Mouse (Mus musculus) left cerebral cortex, adult 2 months (tissue): ENCODE data around the gene Plcb1. TPM values are rescaled to one million over a fixed set of nuclear protein-coding genes. Genes with fewer than 3 reads are reported as not detected.

ENCODE experiments used
- DNase-seq, 2 experiments: peaks; one replicate each; pipeline ENCODE4 v3.0.0; 2021 to 2022; ENCODE audit warnings: low spot score in 2 of 2, mixed read lengths in 1 of 2; ENCODE audit errors: extremely low spot score in 1 of 2
- H3K27ac ChIP-seq: fragments of 200-600 bp; 2 replicates; pipeline ENCODE4 v1.8.1; 2022
- H3K4me3 ChIP-seq: fragments of 200-600 bp; 2 replicates; pipeline ENCODE4 v1.8.1; 2022
- CTCF ChIP-seq: fragments of 200-600 bp; IDR thresholded peaks from 2 replicates; pipeline ENCODE4 v1.8.1; 2022; ENCODE audit warnings: antibody characterized with exemption, mild to moderate bottlenecking, moderate library complexity
- intact Hi-C: fragments of 180-260 bp; cut with DNase I; formaldehyde crosslinking; loops from one replicate; pipeline ENCODE4 v1.15.1; 2025
- total RNA-seq, 2 experiments: library from RNA; stranded (reverse); gene quantifications; 2 replicates each; pipeline ENCODE4 v1.2.3; 2021

Gene Plcb1
- total RNA-seq, 2 experiments from 2014 or later = 183 to 185 TPM

- intact Hi-C loops = no loop called here
- DNase-seq = no peak
- TF ChIP-seq CTCF = no peak
- Histone ChIP-seq H3K27ac (no peak overlapping the region), H3K4me3 (no peak overlapping the region)
These were observed 57.0 kb downstream of the Plcb1 start for GRCm38 (mm10) chr2:134842883-134843282.

DNA sequence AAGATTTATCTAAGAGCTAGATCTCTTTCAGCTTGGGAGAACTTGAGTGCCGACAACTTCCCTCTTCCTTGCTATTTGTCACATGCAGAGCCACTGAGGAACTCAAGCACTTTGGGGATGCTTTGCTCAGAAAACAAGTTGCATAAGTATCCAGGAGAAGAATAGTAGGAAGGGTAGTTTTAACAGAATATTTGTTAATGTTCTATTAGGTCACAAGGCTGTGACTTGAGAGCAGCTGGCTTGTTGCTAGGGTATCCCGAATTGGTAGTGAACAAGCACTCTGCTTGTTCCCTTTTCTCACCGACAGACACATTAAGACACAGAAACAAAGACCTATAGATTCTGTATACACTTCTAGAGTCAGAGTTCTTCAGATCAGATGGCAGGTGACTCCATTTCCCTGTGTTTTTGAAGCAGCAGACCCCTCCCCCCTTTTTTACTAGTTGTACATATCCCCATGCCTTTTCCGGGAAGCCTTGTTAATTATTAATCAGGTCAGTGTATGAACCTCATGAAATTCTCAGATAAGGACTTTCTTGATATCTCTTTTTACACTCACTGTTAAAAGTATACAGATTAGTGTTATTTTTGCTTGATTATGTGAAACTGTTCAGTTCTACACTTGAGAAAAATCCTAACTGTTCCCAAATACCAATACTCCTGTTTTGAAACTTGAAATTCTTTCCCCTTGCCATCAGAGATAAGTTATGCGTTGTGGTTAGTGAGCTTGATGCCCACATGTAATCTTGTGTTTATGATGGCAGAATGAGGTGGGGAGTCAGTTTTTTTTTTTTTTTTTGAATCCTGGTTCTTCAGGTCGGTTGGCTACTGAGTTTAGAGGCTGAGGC lies 58.7 kb downstream of the Plcb1 start:
- no peak overlapping the region for H3K27ac ChIP-seq
- DNase-seq = no peak
- no peak overlapping the region for H3K4me3 ChIP-seq
- intact Hi-C loops = loop anchor here (5.0 kb wide), 3 partner anchors 53 to 168 kb away; no protein-coding TSS in a partner anchor
- TF ChIP-seq CTCF = no peak

DNA sequence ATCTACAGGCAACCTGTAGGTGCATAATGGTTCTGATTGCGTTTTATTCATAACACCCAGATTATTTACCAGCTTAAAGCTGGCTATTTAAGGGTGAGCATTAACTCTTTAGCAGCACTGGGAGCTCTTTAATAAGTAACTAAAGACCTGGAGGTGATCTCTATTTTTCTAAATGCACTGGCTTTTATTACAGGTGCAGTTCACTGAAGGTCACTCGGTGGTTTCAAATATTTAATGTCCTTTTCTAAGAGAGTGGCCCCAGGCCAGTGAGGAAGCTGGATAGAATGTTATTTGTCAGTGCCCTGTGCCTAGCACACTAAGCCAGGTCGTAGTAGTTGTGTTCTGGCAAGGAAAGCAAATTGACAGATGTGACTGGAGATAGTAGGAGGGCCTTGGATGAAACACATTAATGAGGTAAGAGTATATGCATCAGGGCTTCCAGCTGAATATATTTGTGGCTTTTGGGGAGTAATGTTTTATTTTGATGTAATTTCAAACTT lies 59.4 kb downstream of the Plcb1 start:
- intact Hi-C loops = loop anchor here (5.0 kb wide), 3 partner anchors 52 to 167 kb away; no protein-coding TSS in a partner anchor
- Histone ChIP-seq H3K4me3 (no peak overlapping the region), H3K27ac (no peak overlapping the region; the same call in 1 of the 2 replicates)
- TF ChIP-seq CTCF = no peak
- DNase-seq = no peak

- intact Hi-C loops = loop anchor here (1.0 to 5.0 kb wide), 5 partner anchors 51 to 432 kb away; no protein-coding TSS in a partner anchor
- TF ChIP-seq CTCF = no peak
- Histone ChIP-seq H3K4me3 (no peak overlapping the region), H3K27ac (peak overlapping the region; percentile 66)
- peak; percentile 37 to 41 for DNase-seq
These were observed 60.7 kb downstream of the Plcb1 start for GRCm38 (mm10) chr2:134846555-134846954.

DNA sequence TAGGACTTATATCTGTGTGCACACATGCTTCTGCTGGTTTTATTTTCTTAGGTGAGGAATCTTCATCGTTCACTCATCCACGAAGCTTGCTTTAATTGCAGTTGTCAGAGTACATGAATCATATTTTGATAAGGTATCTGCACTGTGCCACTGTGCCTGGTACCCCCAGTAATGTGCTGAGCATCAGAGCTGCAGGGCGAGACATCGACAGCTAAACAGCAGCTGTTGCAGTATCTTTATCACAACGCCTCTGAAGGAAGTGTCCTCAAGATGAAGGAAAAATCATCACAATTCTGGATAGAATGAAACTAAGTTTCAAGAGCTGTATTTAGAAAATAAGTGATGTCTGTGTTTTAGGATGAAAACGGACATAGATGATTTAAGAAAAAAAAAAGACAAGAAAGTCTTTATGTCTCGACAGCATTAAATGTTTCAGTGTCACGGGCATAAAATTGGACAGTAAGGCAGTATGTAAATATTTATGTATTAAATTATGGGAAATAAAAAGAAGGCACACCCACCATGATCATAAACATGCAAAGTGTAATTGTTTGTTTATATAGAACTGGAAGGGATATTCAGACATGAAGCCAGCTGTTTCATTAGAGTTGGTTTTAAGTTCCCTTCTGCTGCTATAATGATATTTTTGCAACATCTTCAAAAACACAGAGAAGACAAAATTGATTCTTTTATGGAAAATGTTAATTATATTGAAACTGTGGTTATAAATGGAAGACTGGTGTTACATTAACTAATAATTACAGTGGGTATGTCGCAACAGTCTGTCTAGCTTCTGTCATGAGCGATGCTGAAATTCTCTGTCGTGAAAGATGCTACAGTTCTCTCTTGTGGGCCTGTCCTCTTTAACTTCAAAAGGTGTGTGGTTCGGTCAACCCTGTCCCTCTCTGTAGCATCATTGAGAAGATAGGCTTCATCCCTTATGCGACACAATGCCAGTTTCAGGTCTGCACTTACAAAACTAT lies 65.6 kb downstream of the Plcb1 start:
- DNase-seq = no peak
- Histone ChIP-seq H3K27ac (no peak overlapping the region; the same call in 1 of the 2 replicates), H3K4me3 (no peak overlapping the region)
- intact Hi-C loops = no loop called here
- no peak for TF ChIP-seq CTCF

DNA sequence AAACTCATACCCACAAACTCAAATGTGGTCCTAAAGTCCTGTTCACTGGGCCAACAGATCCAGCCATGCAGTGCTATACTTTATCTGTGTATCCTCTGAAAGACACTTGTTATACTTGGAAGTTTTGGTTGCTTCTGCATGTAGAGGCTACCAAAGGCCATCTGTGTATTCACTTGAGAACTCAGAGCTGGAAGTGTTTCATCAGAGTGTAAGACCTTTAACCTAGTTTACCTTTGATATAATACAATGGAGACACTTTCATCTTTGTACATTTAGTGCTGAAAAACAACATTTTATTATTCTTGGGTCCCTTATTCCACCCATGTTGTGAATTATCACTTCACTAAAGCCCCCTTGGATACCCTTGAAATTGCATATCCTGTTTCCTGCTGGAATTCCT lies 70.4 kb downstream of the Plcb1 start:
- intact Hi-C loops = no loop called here
- no peak for TF ChIP-seq CTCF

GRCm38 (mm10) chr2:134856691-134857090 lies 70.8 kb downstream of the Plcb1 start:
- H3K4me3 ChIP-seq = no peak overlapping the region
- no peak for DNase-seq
- H3K27ac ChIP-seq = peak overlapping the region; percentile 29; the same call in 1 of the 2 replicates
- intact Hi-C loops = no loop called here
- no peak for TF ChIP-seq CTCF

More for the DNA sequence above, 70.4 kb downstream of the Plcb1 start:
- DNase-seq = no peak
- Histone ChIP-seq H3K27ac (no peak overlapping the region; the same call in 1 of the 2 replicates), H3K4me3 (no peak overlapping the region)

- TF ChIP-seq CTCF = no peak; the same call in none of the 2 replicates
- Histone ChIP-seq H3K27ac (0 out of 2 replicates have a peak overlapping the region, but pooled peaks have one; percentile 1), H3K4me3 (no peak overlapping the region)
- DNase-seq = peak in 1 of 2 experiments; percentile 27
- intact Hi-C loops = no loop called here
These were observed 79.2 kb downstream of the Plcb1 start for GRCm38 (mm10) chr2:134864985-134865645.

- Histone ChIP-seq H3K4me3 (no peak overlapping the region), H3K27ac (no peak overlapping the region)
- intact Hi-C loops = no loop called here
- TF ChIP-seq CTCF = no peak
- DNase-seq = no peak
These were observed 81.5 kb downstream of the Plcb1 start for GRCm38 (mm10) chr2:134867381-134867780.

DNA sequence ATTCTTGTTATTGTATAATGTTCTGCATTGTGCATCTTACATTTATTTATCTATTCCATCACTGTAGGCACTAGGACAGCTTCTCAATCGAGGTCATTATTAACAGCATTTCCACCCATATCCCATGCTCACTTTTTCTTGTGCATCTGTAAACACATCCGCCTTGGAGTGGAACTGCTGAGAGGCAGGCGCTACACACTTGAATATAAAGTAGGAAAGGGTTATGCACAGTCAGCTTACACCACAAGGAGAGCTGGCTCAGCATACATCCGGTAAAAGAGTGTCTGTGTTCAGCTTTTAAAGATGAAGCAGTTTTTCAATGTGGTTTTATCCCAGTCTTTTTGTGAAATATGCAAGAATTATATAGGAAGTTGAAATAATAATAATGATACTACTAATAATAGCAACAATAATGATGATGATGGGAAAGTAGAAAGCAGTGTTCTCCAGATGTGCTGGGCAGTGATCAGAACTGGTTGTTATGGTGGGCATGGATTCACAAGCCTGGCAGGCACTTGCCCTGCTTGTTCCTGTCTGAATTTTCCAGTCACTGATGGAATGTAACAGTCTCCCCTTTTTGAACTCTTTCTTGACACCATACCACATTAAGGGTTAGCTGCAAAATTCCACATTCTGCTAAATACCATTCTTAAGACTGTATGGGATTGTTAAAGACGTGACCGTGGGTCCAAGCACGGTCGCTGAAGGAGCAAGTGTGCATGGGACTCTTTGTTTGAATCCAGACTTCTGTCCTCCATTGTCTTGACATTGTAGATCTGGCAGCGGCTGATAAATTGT lies 86.0 kb downstream of the Plcb1 start:
- no peak for DNase-seq
- H3K4me3 ChIP-seq = no peak overlapping the region
- no peak overlapping the region; the same call in 1 of the 2 replicates for H3K27ac ChIP-seq
- intact Hi-C loops = no loop called here
- TF ChIP-seq CTCF = no peak

DNA sequence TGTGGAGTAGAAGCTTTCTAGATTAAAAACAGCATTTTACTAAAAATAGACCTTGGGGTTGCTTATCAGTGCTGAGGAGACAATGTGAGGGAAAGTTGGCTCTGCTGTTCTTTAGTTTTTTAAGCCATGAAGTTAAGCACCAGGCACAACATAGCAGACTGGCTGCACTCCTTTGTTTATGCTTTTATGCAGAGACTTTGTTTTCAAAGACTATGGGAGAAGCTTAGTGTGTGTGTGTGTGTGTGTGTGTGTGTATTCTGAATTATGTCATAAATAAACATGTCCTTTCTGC lies 86.6 kb downstream of the Plcb1 start:
- no peak for DNase-seq
- no peak for TF ChIP-seq CTCF
- intact Hi-C loops = no loop called here
- Histone ChIP-seq H3K27ac (no peak overlapping the region), H3K4me3 (no peak overlapping the region)
